Mouse (Mus musculus) kidney, postnatal 0 days (tissue): ENCODE results near the gene Hist1h2bk. TPM values are rescaled to one million over a fixed set of nuclear protein-coding genes. Genes with fewer than 3 reads are reported as not detected.
"Not testable (repeated sequence)": the region's sequence is repeated elsewhere in the genome, so short reads cannot be mapped to it uniquely, and the experiment has no call there.

Source experiments
- ATAC-seq: fragments of 200-750 bp; cut with Nextera tagmentation; replicated peaks from 2 replicates; pipeline ENCODE4 v1.8.0; 2017; ENCODE audit warnings: low read depth, moderate number of reproducible peaks, moderate TSS enrichment, moderate library complexity; ENCODE audit not compliant: low FRiP score
- DNase-seq: peaks from one replicate; pipeline ENCODE4 v3.0.0-alpha.2; 2016; ENCODE audit warnings: low spot score
- H3K27ac ChIP-seq: fragments of 300-500 bp; sonication (generic); 2 replicates; pipeline ENCODE4 v1.5.1; 2014; ENCODE audit warnings: mild to moderate bottlenecking
- H3K27me3 ChIP-seq: fragments of 300-500 bp; sonication (generic); 2 replicates; pipeline ENCODE4 v1.6.1; 2014; ENCODE audit warnings: low read length, mixed read lengths; ENCODE audit not compliant: insufficient read depth
- H3K36me3 ChIP-seq: fragments of 300-500 bp; sonication (generic); 2 replicates; pipeline ENCODE4 v1.6.1; 2014; ENCODE audit warnings: low read length, mixed read lengths; ENCODE audit not compliant: insufficient read depth
- H3K4me1 ChIP-seq: fragments of 300-500 bp; sonication (generic); replicated peaks from 2 replicates; pipeline ENCODE4 v1.6.1; 2014; ENCODE audit warnings: antibody characterized with exemption, low read length, mixed read lengths; ENCODE audit not compliant: insufficient read depth
- H3K4me2 ChIP-seq: fragments of 300-500 bp; sonication (generic); 2 replicates; pipeline ENCODE4 v1.6.1; 2014; ENCODE audit warnings: mild to moderate bottlenecking, low read length, moderate library complexity, mixed read lengths
- H3K4me3 ChIP-seq: fragments of 300-500 bp; sonication (generic); replicated peaks from 2 replicates; pipeline ENCODE4 v1.5.1; 2014; ENCODE audit warnings: low read depth, low read length
- H3K9ac ChIP-seq: fragments of 300-500 bp; sonication (generic); 2 replicates; pipeline ENCODE4 v1.6.1; 2014; ENCODE audit warnings: low read depth, low read length
- H3K9me3 ChIP-seq: fragments of 300-500 bp; sonication (generic); replicated peaks from 2 replicates; pipeline ENCODE4 v1.6.1; 2016; ENCODE audit warnings: low read length, inconsistent platforms, mixed read lengths
- CTCF ChIP-seq: IDR thresholded peaks from 2 replicates; pipeline ENCODE4 v1.5.1; 2016; ENCODE audit warnings: antibody characterized with exemption, low read depth, mild to moderate bottlenecking, moderate library complexity
- WGBS: fragments of 180-500 bp; shearing (Covaris S2); extraction: QIAGEN DNeasy Blood & Tissue Kit; methylation state at CpG from one replicate; pipeline ENCODE4 v1.1.7; 2014; 5-methylcytosine and 5-hydroxymethylcytosine counted together
- polyA plus RNA-seq: library from polyadenylated mRNA; unstranded; fragments of >200 nt; fragmentation: Nextera tagmentation; extraction: Ambion mirVana; gene quantifications from 2 replicates; pipeline ENCODE4 v1.2.1, GENCODE M21; 2015

Hist1h2bk gene
- polyA plus RNA-seq, 1 experiment from 2014 or later: 4.0 TPM

- no peak overlapping the region for H3K27ac ChIP-seq
- peaks cover 12% of the 10 kb centered on the region; the same call in 1 of the 2 replicates for H3K4me1 ChIP-seq
- no peaks in the 10 kb centered on the region for H3K36me3 ChIP-seq
- TF ChIP-seq CTCF: no peak
- ATAC-seq: no peak
- no peak overlapping the region for H3K9ac ChIP-seq
- WGBS: 73% methylated on average over 5 of the region's 5 CpGs
- DNase-seq: no peak
- H3K27me3 ChIP-seq: no peaks in the 10 kb centered on the region
- no peak overlapping the region for H3K4me2 ChIP-seq
- no peaks in the 10 kb centered on the region for H3K9me3 ChIP-seq
- no peak overlapping the region for H3K4me3 ChIP-seq
Observed at GRCm38 (mm10) chr13:22039364-22039763, 3.7 kb downstream of the Hist1h2bk start.

GRCm38 (mm10) chr13:22039951-22040463 is 4.3 kb downstream of the Hist1h2bk start:
- no peak for TF ChIP-seq CTCF
- Histone ChIP-seq H3K27ac (no peak overlapping the region), H3K9me3 (no peaks in the 10 kb centered on the region), H3K27me3 (no peaks in the 10 kb centered on the region), H3K36me3 (no peaks in the 10 kb centered on the region), H3K4me2 (peak overlapping the region; percentile 49), H3K4me3 (peak overlapping the region; percentile 33; the same call in 1 of the 2 replicates), H3K4me1 (peaks cover 12% of the 10 kb centered on the region; the same call in 1 of the 2 replicates), H3K9ac (no peak overlapping the region)
- WGBS: 8% methylated on average over 2 of the region's 2 CpGs
- no peak for ATAC-seq
- no peak for DNase-seq

GRCm38 (mm10) chr13:22040464-22041141 is 4.9 kb downstream of the Hist1h2bk start:
- Histone ChIP-seq H3K27me3 (no peaks in the 10 kb centered on the region), H3K9ac (peak overlapping the region; percentile 65), H3K36me3 (no peaks in the 10 kb centered on the region), H3K9me3 (no peaks in the 10 kb centered on the region), H3K4me3 (peak overlapping the region; percentile 33), H3K4me2 (peak overlapping the region; percentile 49), H3K27ac (peak overlapping the region; percentile 87), H3K4me1 (peaks cover 12% of the 10 kb centered on the region; the same call in 1 of the 2 replicates)
- TF ChIP-seq CTCF: no peak
- ATAC-seq: peak; percentile 5; the same call in 1 of the 2 replicates
- DNase-seq: no peak
- under 1% methylated on average over 20 of the region's 24 CpGs for WGBS

GRCm38 (mm10) chr13:22041142-22041536 is 5.5 kb downstream of the Hist1h2bk start, which contains the start of gene Hist1h4i:
TSS of gene Hist1h4i (minus strand) at chr13:22041362.
- under 1% methylated on average over 22 of the region's 27 CpGs for WGBS
- DNase-seq: peak; percentile 93
- H3K9me3 ChIP-seq, H3K27me3 ChIP-seq, H3K36me3 ChIP-seq: not testable (repeated sequence)
- peak within 1 kb of the TSS; percentile 87 for H3K27ac ChIP-seq
- peak; percentile 64 for ATAC-seq
- peak within 1 kb of the TSS; percentile 49 for H3K4me2 ChIP-seq
- H3K4me3 ChIP-seq: peak within 1 kb of the TSS; percentile 33
- H3K4me1 ChIP-seq: peaks cover 11% of the 10 kb centered on the region; the same call in 1 of the 2 replicates
- peak within 1 kb of the TSS; percentile 65 for H3K9ac ChIP-seq

- H3K27me3 ChIP-seq: no peaks in the 10 kb centered on the region
- H3K4me2 ChIP-seq: peak overlapping the region; percentile 49
- ATAC-seq: no peak
- WGBS: 3% methylated on average over 13 of the region's 13 CpGs
- no peak for TF ChIP-seq CTCF
- no peak for DNase-seq
- H3K27ac ChIP-seq: peak overlapping the region; percentile 60
- H3K9ac ChIP-seq: peak overlapping the region; percentile 40
- peaks cover 6% of the 10 kb centered on the region; the same call in 1 of the 2 replicates for H3K4me1 ChIP-seq
- H3K9me3 ChIP-seq: no peaks in the 10 kb centered on the region
- no peaks in the 10 kb centered on the region for H3K36me3 ChIP-seq
- H3K4me3 ChIP-seq: peak overlapping the region; percentile 33; the same call in 1 of the 2 replicates
Observed at GRCm38 (mm10) chr13:22041651-22042567, 6.2 kb downstream of the Hist1h2bk start.

- Histone ChIP-seq H3K9ac (peak within 1 kb of the TSS; percentile 44), H3K4me2 (peak within 1 kb of the TSS; percentile 55), H3K27ac (peak within 1 kb of the TSS; percentile 82), H3K4me3 (peak within 1 kb of the TSS; percentile 31)
- DNase-seq (peak; percentile 99), ATAC-seq (peak; percentile 89)
- H3K9me3 ChIP-seq, H3K4me1 ChIP-seq, H3K27me3 ChIP-seq, H3K36me3 ChIP-seq: not testable (repeated sequence)
- WGBS: 0% methylated on average over 36 of the region's 80 CpGs
Observed at GRCm38 (mm10) chr13:22042568-22043502, 7.2 kb downstream of the Hist1h2bk start, which contains the start of the genes Hist1h2ag and Hist1h2bj. TSS of gene Hist1h2ag (minus strand) at chr13:22042944. TSS of gene Hist1h2bj (plus strand) at chr13:22043214.
